Mouse (Mus musculus): ENCODE data around the gene Ddost.
A peak's percentile ranks its signal among the peaks of the same experiment; 100 is the strongest.

Gene Ddost

GRCm38 (mm10) chr4:138311595-138311994, 7.1 kb downstream of the Ddost start:
- peak; percentile 72 for DNase-seq (ENCODE audit: low read depth)

- DNase-seq (ENCODE audit: low read depth), result no peak
Observed at GRCm38 (mm10) chr4:138312105-138312504, 7.6 kb downstream of the Ddost start.

GRCm38 (mm10) chr4:138313021-138313420, 8.5 kb downstream of the Ddost start:
- DNase-seq (ENCODE audit: low read depth), result no peak

- DNase-seq (ENCODE audit: low read depth), result no peak
Observed at GRCm38 (mm10) chr4:138313795-138314194, 9.3 kb downstream of the Ddost start.

GRCm38 (mm10) chr4:138315781-138316180, 11.3 kb downstream of the Ddost start:
- peak; percentile 59 for DNase-seq (ENCODE audit: low read depth)

GRCm38 (mm10) chr4:138316369-138316768, 11.8 kb downstream of the Ddost start:
- DNase-seq (ENCODE audit: low read depth), result peak; percentile 50

- DNase-seq (ENCODE audit: low read depth), result peak; percentile 81
Observed at GRCm38 (mm10) chr4:138318509-138319266, 14.2 kb downstream of the Ddost start.

- DNase-seq (ENCODE audit: low read depth), result peak; percentile 92
Observed at GRCm38 (mm10) chr4:138319508-138319907, 15.0 kb downstream of the Ddost start.

GRCm38 (mm10) chr4:138320711-138321110, 16.2 kb downstream of the Ddost start:
- DNase-seq (ENCODE audit: low read depth), result no peak

- DNase-seq (ENCODE audit: low read depth), result no peak
Observed at GRCm38 (mm10) chr4:138321488-138321887, 17.0 kb downstream of the Ddost start.

- no peak for DNase-seq (ENCODE audit: low read depth)
Observed at GRCm38 (mm10) chr4:138322692-138323091, 18.2 kb downstream of the Ddost start.

- DNase-seq (ENCODE audit: low read depth), result no peak
Observed at GRCm38 (mm10) chr4:138323753-138324152, 19.2 kb downstream of the Ddost start.

- DNase-seq (ENCODE audit: low read depth), result no peak
Observed at GRCm38 (mm10) chr4:138324451-138324850, 19.9 kb downstream of the Ddost start.

- DNase-seq (ENCODE audit: low read depth), result peak; percentile 96
Observed at GRCm38 (mm10) chr4:138325466-138326076, 21.0 kb downstream of the Ddost start.

- DNase-seq (ENCODE audit: low read depth), result peak; percentile 92
Observed at GRCm38 (mm10) chr4:138326077-138326695, 21.7 kb downstream of the Ddost start, which contains the start of gene Pink1. Gene Pink1 (minus strand): TSS chr4:138326307.

GRCm38 (mm10) chr4:138327155-138327554, 22.6 kb downstream of the Ddost start:
- DNase-seq (ENCODE audit: low read depth), result peak; percentile 65

- peak; percentile 58 for DNase-seq (ENCODE audit: low read depth)
Observed at GRCm38 (mm10) chr4:138327891-138328470, 23.5 kb downstream of the Ddost start.

GRCm38 (mm10) chr4:138330264-138330671, 25.7 kb downstream of the Ddost start:
- DNase-seq (ENCODE audit: low read depth), result no peak

GRCm38 (mm10) chr4:138331647-138332046, 27.1 kb downstream of the Ddost start:
- no peak for DNase-seq (ENCODE audit: low read depth)

- DNase-seq (ENCODE audit: low read depth), result no peak
Observed at GRCm38 (mm10) chr4:138333135-138333534, 28.6 kb downstream of the Ddost start.

- DNase-seq (ENCODE audit: low read depth), result no peak
Observed at GRCm38 (mm10) chr4:138335036-138335435, 30.5 kb downstream of the Ddost start.

GRCm38 (mm10) chr4:138335648-138336047, 31.1 kb downstream of the Ddost start:
- DNase-seq (ENCODE audit: low read depth), result no peak

GRCm38 (mm10) chr4:138336876-138337275, 32.3 kb downstream of the Ddost start:
- DNase-seq (ENCODE audit: low read depth), result no peak

Measured in induced T-regulatory cell, adult 2 months (primary cell).